Mouse (Mus musculus) midbrain, embryonic 15.5 days (tissue): Measurements from ENCODE around the gene Cpz. TPM values are rescaled to one million over a fixed set of nuclear protein-coding genes. Genes with fewer than 3 reads are reported as not detected.

Experiments used
- ATAC-seq: fragments of 200-750 bp; cut with Nextera tagmentation; replicated peaks from 2 replicates; pipeline ENCODE4 v1.8.0; 2017; ENCODE audit warnings: moderate TSS enrichment
- H3K27ac ChIP-seq: fragments of 300-500 bp; sonication (generic); 2 replicates; pipeline ENCODE4 v1.5.1; 2015; ENCODE audit warnings: mild to moderate bottlenecking, inconsistent platforms
- H3K27me3 ChIP-seq: fragments of 300-500 bp; sonication (generic); replicated peaks from 2 replicates; pipeline ENCODE4 v1.6.1; 2015; ENCODE audit warnings: inconsistent platforms
- H3K36me3 ChIP-seq: fragments of 300-500 bp; sonication (generic); replicated peaks from 2 replicates; pipeline ENCODE4 v1.6.1; 2015; ENCODE audit warnings: inconsistent platforms
- H3K4me1 ChIP-seq: fragments of 300-500 bp; sonication (generic); 2 replicates; pipeline ENCODE4 v1.6.1; 2015; ENCODE audit warnings: inconsistent platforms
- H3K4me2 ChIP-seq: fragments of 300-500 bp; sonication (generic); 2 replicates; pipeline ENCODE4 v1.6.1; 2015; ENCODE audit warnings: inconsistent platforms, mild to moderate bottlenecking, moderate library complexity
- H3K4me3 ChIP-seq: fragments of 300-500 bp; sonication (generic); 2 replicates; pipeline ENCODE4 v1.5.1; 2015; ENCODE audit warnings: mild to moderate bottlenecking, inconsistent platforms
- H3K9ac ChIP-seq: fragments of 300-500 bp; sonication (generic); 2 replicates; pipeline ENCODE4 v1.6.1; 2015; ENCODE audit warnings: mild to moderate bottlenecking, inconsistent platforms
- H3K9me3 ChIP-seq: fragments of 300-500 bp; sonication (generic); 2 replicates; pipeline ENCODE4 v1.6.1; 2016; ENCODE audit warnings: inconsistent platforms
- WGBS: fragments of 180-500 bp; shearing (Covaris S2); methylation state at CpG from one replicate; pipeline ENCODE4 v1.1.7; 2015; ENCODE audit warnings: mixed read lengths; 5-methylcytosine and 5-hydroxymethylcytosine counted together
- polyA plus RNA-seq: library from polyadenylated mRNA; unstranded; fragments of >200 nt; fragmentation: Nextera tagmentation; extraction: Ambion mirVana; gene quantifications from 2 replicates; pipeline ENCODE4 v1.2.1, GENCODE M21; 2015

Cpz gene
- polyA plus RNA-seq, 1 experiment from 2014 or later = 2.2 TPM

DNA sequence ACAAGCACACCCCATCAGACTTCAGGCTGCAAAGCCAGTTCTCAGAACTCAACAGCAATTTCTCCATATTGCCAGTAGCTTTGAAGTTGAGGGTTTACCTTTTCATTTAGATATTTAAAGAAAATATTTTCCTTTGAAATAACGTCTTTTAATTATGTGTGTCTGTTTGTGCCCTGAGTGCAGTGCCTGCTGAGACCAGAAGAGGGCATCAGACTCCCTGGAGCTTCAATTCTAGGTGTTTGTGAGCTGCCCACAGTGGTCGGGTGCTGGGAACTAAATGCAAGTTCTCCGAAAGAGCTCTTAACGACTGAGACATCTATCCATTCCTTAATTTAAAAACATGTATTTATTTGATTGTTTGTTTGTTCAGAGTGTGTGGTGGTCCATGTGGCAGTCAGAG lies 65.7 kb downstream of the Cpz start:
- H3K27ac ChIP-seq = no peak overlapping the region
- no peaks in the 10 kb centered on the region for H3K9me3 ChIP-seq
- H3K4me3 ChIP-seq = no peak overlapping the region
- no peak overlapping the region for H3K9ac ChIP-seq
- no peaks in the 10 kb centered on the region for H3K36me3 ChIP-seq
- peaks cover 4% of the 10 kb centered on the region; the same call in 1 of the 2 replicates for H3K4me1 ChIP-seq
- no peak overlapping the region for H3K4me2 ChIP-seq
- 77% methylated on average over 4 of the region's 4 CpGs for WGBS
- no peaks in the 10 kb centered on the region; the same call in 1 of the 2 replicates for H3K27me3 ChIP-seq
- ATAC-seq = no peak

DNA sequence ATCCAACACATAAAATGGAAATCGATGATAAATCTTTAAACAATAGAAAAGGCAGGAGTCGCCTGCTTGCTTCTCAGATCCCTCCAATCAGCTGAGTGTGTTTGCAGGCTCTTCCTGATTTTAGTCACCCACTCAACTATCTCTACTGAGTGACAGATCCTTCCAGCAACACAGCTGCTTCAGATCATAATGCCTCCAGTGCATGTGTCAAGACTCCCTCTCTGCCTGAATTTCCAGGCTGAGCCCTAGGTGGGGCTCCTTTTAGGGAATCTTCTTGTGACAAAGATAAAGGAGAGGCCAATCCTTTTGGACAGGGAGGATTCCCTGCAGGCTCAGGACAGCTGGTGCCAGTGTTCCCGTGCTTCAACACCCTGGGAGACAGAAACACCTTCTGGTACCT lies 67.2 kb downstream of the Cpz start:
- WGBS = 71% methylated on average over 3 of the region's 3 CpGs
- Histone ChIP-seq H3K27ac (no peak overlapping the region), H3K36me3 (no peaks in the 10 kb centered on the region), H3K27me3 (no peaks in the 10 kb centered on the region), H3K4me2 (no peak overlapping the region), H3K4me1 (peaks cover 15% of the 10 kb centered on the region), H3K9me3 (no peaks in the 10 kb centered on the region), H3K9ac (no peak overlapping the region), H3K4me3 (no peak overlapping the region)
- no peak for ATAC-seq

DNA sequence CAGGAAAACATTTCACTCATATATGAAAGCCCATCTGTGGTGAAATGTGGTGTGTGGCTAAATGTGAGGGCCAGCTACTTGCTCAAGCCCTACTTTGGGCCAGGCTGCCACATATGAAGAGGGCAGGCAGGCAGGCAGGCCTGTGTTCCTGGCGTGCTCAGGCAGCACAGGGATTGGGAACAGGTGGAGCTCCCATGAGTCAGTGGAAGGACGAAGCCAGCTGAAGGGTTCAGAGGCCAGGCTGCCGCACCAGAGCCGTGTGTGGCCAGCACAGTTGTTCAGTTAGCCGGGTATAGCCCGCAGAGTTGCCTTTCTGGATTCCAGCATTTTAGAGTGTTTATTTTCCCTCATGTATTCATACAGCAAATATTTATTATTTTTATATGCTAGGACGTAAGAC lies 68.1 kb downstream of the Cpz start:
- ATAC-seq = no peak
- no peak overlapping the region for H3K27ac ChIP-seq
- H3K9ac ChIP-seq = no peak overlapping the region
- no peaks in the 10 kb centered on the region for H3K9me3 ChIP-seq
- no peak overlapping the region for H3K4me3 ChIP-seq
- H3K27me3 ChIP-seq = peaks cover 3% of the 10 kb centered on the region; the same call in 1 of the 2 replicates
- H3K36me3 ChIP-seq = no peaks in the 10 kb centered on the region
- H3K4me2 ChIP-seq = no peak overlapping the region
- 80% methylated on average over 7 of the region's 7 CpGs for WGBS
- peaks cover 15% of the 10 kb centered on the region for H3K4me1 ChIP-seq

DNA sequence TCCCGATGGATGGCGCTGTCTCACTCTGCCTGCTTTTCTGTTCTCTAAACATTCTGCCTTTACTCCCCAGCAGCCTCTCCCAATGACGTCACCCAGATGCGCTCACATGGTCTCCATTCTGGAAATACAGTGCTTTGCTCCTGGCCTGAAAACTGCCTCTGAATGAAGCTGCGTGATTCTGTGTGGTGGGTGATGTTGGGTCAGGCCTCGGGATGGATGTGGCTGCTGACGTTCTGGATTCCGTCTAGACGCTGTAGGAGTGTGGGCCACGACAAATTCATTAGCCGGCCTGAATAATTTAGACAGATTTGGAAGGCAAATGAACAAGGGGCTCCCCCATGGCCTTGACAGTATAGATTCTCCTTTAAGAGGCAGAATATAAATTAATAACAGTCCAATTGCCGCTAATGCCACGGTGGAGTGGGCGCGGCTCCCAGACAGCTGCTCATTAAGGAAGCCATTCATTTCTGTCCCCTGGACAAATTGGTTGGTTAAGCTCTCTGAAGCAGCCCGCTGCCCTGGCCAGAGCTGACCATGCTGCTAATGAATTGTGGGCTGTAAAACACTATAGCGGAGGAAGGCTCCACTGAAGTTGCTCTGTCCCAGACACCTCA lies 71.2 kb downstream of the Cpz start:
- Histone ChIP-seq H3K9me3 (no peaks in the 10 kb centered on the region), H3K27me3 (peaks cover 3% of the 10 kb centered on the region; the same call in 1 of the 2 replicates), H3K9ac (no peak overlapping the region), H3K4me3 (no peak overlapping the region), H3K27ac (peak overlapping the region; percentile 9; the same call in 1 of the 2 replicates), H3K4me2 (peak overlapping the region; percentile 21), H3K36me3 (no peaks in the 10 kb centered on the region), H3K4me1 (peaks cover 21% of the 10 kb centered on the region)
- 24% methylated on average over 17 of the region's 17 CpGs for WGBS
- ATAC-seq = peak; percentile 70

Other genes with a start within 250 kb of the Cpz start
- 0.32 and 0.86 TPM in 2 replicates for gene Adra2c, start 247.4 kb downstream of the Cpz start, polyA plus RNA-seq
- gene Hmx1, start 136.6 kb downstream of the Cpz start, polyA plus RNA-seq = not detected in 2 replicates
- gene Trmt44, start 49.4 kb upstream of the Cpz start, polyA plus RNA-seq = 7.3 and 7.6 TPM in 2 replicates
- gene Acox3, start 57.3 kb upstream of the Cpz start, polyA plus RNA-seq = 14.6 and 16.0 TPM in 2 replicates
- gene Htra3, start 154.1 kb upstream of the Cpz start, polyA plus RNA-seq = 14.9 and 15.2 TPM in 2 replicates
- 2.5 and 3.5 TPM in 2 replicates for gene Sh3tc1, start 214.3 kb upstream of the Cpz start, polyA plus RNA-seq
- gene Ablim2, start 232.2 kb upstream of the Cpz start, polyA plus RNA-seq = 21.3 and 25.7 TPM in 2 replicates